Mouse (Mus musculus): ENCODE results near the gene Ttc21a. TPM values are rescaled to one million over a fixed set of nuclear protein-coding genes. Genes with fewer than 3 reads are reported as not detected.

Ttc21a gene
- total RNA-seq, 1 experiment: 0.40 TPM

- TF ChIP-seq HCFC1 (IDR thresholded peaks at IDR 0.05; ENCODE audit: borderline replicate concordance, insufficient read depth, low read length) (no peak), ZNF384 (IDR thresholded peaks at IDR 0.05; ENCODE audit: low read depth, low read length) (no peak), CHD2 (IDR thresholded peaks at IDR 0.05; ENCODE audit: low read depth, low read length) (no peak), MAFK (IDR thresholded peaks at IDR 0.05; ENCODE audit: insufficient read depth, low read depth, low read length) (no peak), ZC3H11A (IDR thresholded peaks at IDR 0.05; ENCODE audit: borderline replicate concordance, low read depth, low read length) (no peak)
- peaks cover 33% of the 10 kb centered on the region for H3K36me3 ChIP-seq (ENCODE audit: control insufficient read depth, insufficient read depth, low read length, poor library complexity, severe bottlenecking)
These were observed 5.0 kb upstream of the Ttc21a start for GRCm38 (mm10) chr9:119932358-119932757.

GRCm38 (mm10) chr9:119933675-119934074 is 3.7 kb upstream of the Ttc21a start:
- TF ChIP-seq MAFK (IDR thresholded peaks at IDR 0.05; ENCODE audit: insufficient read depth, low read depth, low read length) (no peak), HCFC1 (IDR thresholded peaks at IDR 0.05; ENCODE audit: borderline replicate concordance, insufficient read depth, low read length) (no peak), ZC3H11A (IDR thresholded peaks at IDR 0.05; ENCODE audit: borderline replicate concordance, low read depth, low read length) (no peak), CHD2 (IDR thresholded peaks at IDR 0.05; ENCODE audit: low read depth, low read length) (no peak), ZNF384 (IDR thresholded peaks at IDR 0.05; ENCODE audit: low read depth, low read length) (no peak)
- Histone ChIP-seq H3K9me3 (ENCODE audit: control insufficient read depth, insufficient read depth, low read depth, low read length) (no peaks in the 10 kb centered on the region), H3K27ac (ENCODE audit: insufficient read depth, low read depth, low read length, poor library complexity, severe bottlenecking) (no peak overlapping the region), H3K9ac (ENCODE audit: insufficient read depth, low read depth, low read length, poor library complexity, severe bottlenecking) (no peak overlapping the region), H3K4me1 (ENCODE audit: control insufficient read depth in 2 of 2, insufficient read depth in 2 of 2, low read length in 2 of 2, poor library complexity in 1 of 2) (peaks cover 2 to 15% of the 10 kb centered on the region in 2 experiments; a peak in 2 of 4 replicates), H3K36me3 (ENCODE audit: control insufficient read depth, insufficient read depth, low read length, poor library complexity, severe bottlenecking) (peaks cover 22% of the 10 kb centered on the region; the same call in 1 of the 2 replicates), H3K4me3 (ENCODE audit: insufficient read depth in 1 of 2, low read depth in 1 of 2, low read length in 2 of 2, poor library complexity in 1 of 2, severe bottlenecking in 1 of 2) (no peak overlapping the region)
- in situ Hi-C loops (cut with MboI; ENCODE audit: low sequenced_read_pairs in 2 of 2, unreplicated experiment in 2 of 2): no loop called here
- DNase-seq (ENCODE audit: low read depth, low spot score): no peak

More at GRCm38 (mm10) chr9:119932358-119932757, 5.0 kb upstream of the Ttc21a start:
- Histone ChIP-seq H3K4me3 (ENCODE audit: insufficient read depth in 1 of 2, low read depth in 1 of 2, low read length in 2 of 2, poor library complexity in 1 of 2, severe bottlenecking in 1 of 2) (no peak overlapping the region), H3K9me3 (ENCODE audit: control insufficient read depth, insufficient read depth, low read depth, low read length) (no peaks in the 10 kb centered on the region), H3K9ac (ENCODE audit: insufficient read depth, low read depth, low read length, poor library complexity, severe bottlenecking) (no peak overlapping the region), H3K27ac (ENCODE audit: insufficient read depth, low read depth, low read length, poor library complexity, severe bottlenecking) (no peak overlapping the region), H3K4me1 (ENCODE audit: control insufficient read depth in 2 of 2, insufficient read depth in 2 of 2, low read length in 2 of 2, poor library complexity in 1 of 2) (peaks cover 2 to 11% of the 10 kb centered on the region in 2 experiments; a peak in 2 of 4 replicates)
- in situ Hi-C loops (cut with MboI; ENCODE audit: low sequenced_read_pairs in 2 of 2, unreplicated experiment in 2 of 2): no loop called here
- DNase-seq (ENCODE audit: low read depth, low spot score): no peak

- no peak overlapping the region for H3K9ac ChIP-seq (ENCODE audit: insufficient read depth, low read depth, low read length, poor library complexity, severe bottlenecking)
- no peak for DNase-seq (ENCODE audit: low read depth, low spot score)
- no peaks in the 10 kb centered on the region for H3K9me3 ChIP-seq (ENCODE audit: control insufficient read depth, insufficient read depth, low read depth, low read length)
These were observed 1.1 kb downstream of the Ttc21a start for GRCm38 (mm10) chr9:119938496-119938895.

GRCm38 (mm10) chr9:119939646-119940045 is 2.2 kb downstream of the Ttc21a start:
- Histone ChIP-seq H3K27ac (ENCODE audit: insufficient read depth, low read depth, low read length, poor library complexity, severe bottlenecking) (no peak overlapping the region), H3K4me1 (ENCODE audit: control insufficient read depth in 2 of 2, insufficient read depth in 2 of 2, low read length in 2 of 2, poor library complexity in 1 of 2) (peaks cover 0 to 31% of the 10 kb centered on the region in 2 experiments; a peak in 2 of 4 replicates), H3K9ac (ENCODE audit: insufficient read depth, low read depth, low read length, poor library complexity, severe bottlenecking) (no peak overlapping the region), H3K9me3 (ENCODE audit: control insufficient read depth, insufficient read depth, low read depth, low read length) (no peaks in the 10 kb centered on the region), H3K4me3 (ENCODE audit: insufficient read depth in 1 of 2, low read depth in 1 of 2, low read length in 2 of 2, poor library complexity in 1 of 2, severe bottlenecking in 1 of 2) (no peak overlapping the region), H3K36me3 (ENCODE audit: control insufficient read depth, insufficient read depth, low read length, poor library complexity, severe bottlenecking) (no peaks in the 10 kb centered on the region)
- DNase-seq (ENCODE audit: low read depth, low spot score): no peak
- in situ Hi-C loops (cut with MboI; ENCODE audit: low sequenced_read_pairs in 2 of 2, unreplicated experiment in 2 of 2): no loop called here
- TF ChIP-seq CHD2 (IDR thresholded peaks at IDR 0.05; ENCODE audit: low read depth, low read length) (no peak), HCFC1 (IDR thresholded peaks at IDR 0.05; ENCODE audit: borderline replicate concordance, insufficient read depth, low read length) (no peak), ZC3H11A (IDR thresholded peaks at IDR 0.05; ENCODE audit: borderline replicate concordance, low read depth, low read length) (no peak)

More at GRCm38 (mm10) chr9:119938496-119938895, 1.1 kb downstream of the Ttc21a start:
- Histone ChIP-seq H3K4me3 (ENCODE audit: insufficient read depth in 1 of 2, low read depth in 1 of 2, low read length in 2 of 2, poor library complexity in 1 of 2, severe bottlenecking in 1 of 2) (no peak overlapping the region), H3K4me1 (ENCODE audit: control insufficient read depth in 2 of 2, insufficient read depth in 2 of 2, low read length in 2 of 2, poor library complexity in 1 of 2) (peaks cover 0 to 29% of the 10 kb centered on the region in 2 experiments; a peak in 2 of 4 replicates), H3K36me3 (ENCODE audit: control insufficient read depth, insufficient read depth, low read length, poor library complexity, severe bottlenecking) (no peaks in the 10 kb centered on the region), H3K27ac (ENCODE audit: insufficient read depth, low read depth, low read length, poor library complexity, severe bottlenecking) (no peak overlapping the region)
- in situ Hi-C loops (cut with MboI; ENCODE audit: low sequenced_read_pairs in 2 of 2, unreplicated experiment in 2 of 2): no loop called here
- TF ChIP-seq ZC3H11A (IDR thresholded peaks at IDR 0.05; ENCODE audit: borderline replicate concordance, low read depth, low read length) (no peak), MAFK (IDR thresholded peaks at IDR 0.05; ENCODE audit: insufficient read depth, low read depth, low read length) (no peak), HCFC1 (IDR thresholded peaks at IDR 0.05; ENCODE audit: borderline replicate concordance, insufficient read depth, low read length) (no peak), CHD2 (IDR thresholded peaks at IDR 0.05; ENCODE audit: low read depth, low read length) (no peak), ZNF384 (IDR thresholded peaks at IDR 0.05; ENCODE audit: low read depth, low read length) (no peak)

- Histone ChIP-seq H3K4me1 (ENCODE audit: control insufficient read depth in 2 of 2, insufficient read depth in 2 of 2, low read length in 2 of 2, poor library complexity in 1 of 2) (peaks cover 0 to 30% of the 10 kb centered on the region in 2 experiments; a peak in 2 of 4 replicates), H3K27ac (ENCODE audit: insufficient read depth, low read depth, low read length, poor library complexity, severe bottlenecking) (no peak overlapping the region), H3K4me3 (ENCODE audit: insufficient read depth in 1 of 2, low read depth in 1 of 2, low read length in 2 of 2, poor library complexity in 1 of 2, severe bottlenecking in 1 of 2) (no peak overlapping the region), H3K36me3 (ENCODE audit: control insufficient read depth, insufficient read depth, low read length, poor library complexity, severe bottlenecking) (no peaks in the 10 kb centered on the region), H3K9me3 (ENCODE audit: control insufficient read depth, insufficient read depth, low read depth, low read length) (no peaks in the 10 kb centered on the region), H3K9ac (ENCODE audit: insufficient read depth, low read depth, low read length, poor library complexity, severe bottlenecking) (no peak overlapping the region)
- 0 out of 2 replicates have a peak, but pooled peaks have one; percentile 44 for TF ChIP-seq ZNF384 (IDR thresholded peaks at IDR 0.05; ENCODE audit: low read depth, low read length)
- TF ChIP-seq MAFK (IDR thresholded peaks at IDR 0.05; ENCODE audit: insufficient read depth, low read depth, low read length): no peak
- TF ChIP-seq CHD2 (IDR thresholded peaks at IDR 0.05; ENCODE audit: low read depth, low read length): no peak
- TF ChIP-seq ZC3H11A (IDR thresholded peaks at IDR 0.05; ENCODE audit: borderline replicate concordance, low read depth, low read length): no peak
- in situ Hi-C loops (cut with MboI; ENCODE audit: low sequenced_read_pairs in 2 of 2, unreplicated experiment in 2 of 2): no loop called here
- DNase-seq (ENCODE audit: low read depth, low spot score): no peak
These were observed 4.0 kb downstream of the Ttc21a start for GRCm38 (mm10) chr9:119941407-119941806.
